Mouse (Mus musculus): ENCODE results near the gene Ggact.

DNA sequence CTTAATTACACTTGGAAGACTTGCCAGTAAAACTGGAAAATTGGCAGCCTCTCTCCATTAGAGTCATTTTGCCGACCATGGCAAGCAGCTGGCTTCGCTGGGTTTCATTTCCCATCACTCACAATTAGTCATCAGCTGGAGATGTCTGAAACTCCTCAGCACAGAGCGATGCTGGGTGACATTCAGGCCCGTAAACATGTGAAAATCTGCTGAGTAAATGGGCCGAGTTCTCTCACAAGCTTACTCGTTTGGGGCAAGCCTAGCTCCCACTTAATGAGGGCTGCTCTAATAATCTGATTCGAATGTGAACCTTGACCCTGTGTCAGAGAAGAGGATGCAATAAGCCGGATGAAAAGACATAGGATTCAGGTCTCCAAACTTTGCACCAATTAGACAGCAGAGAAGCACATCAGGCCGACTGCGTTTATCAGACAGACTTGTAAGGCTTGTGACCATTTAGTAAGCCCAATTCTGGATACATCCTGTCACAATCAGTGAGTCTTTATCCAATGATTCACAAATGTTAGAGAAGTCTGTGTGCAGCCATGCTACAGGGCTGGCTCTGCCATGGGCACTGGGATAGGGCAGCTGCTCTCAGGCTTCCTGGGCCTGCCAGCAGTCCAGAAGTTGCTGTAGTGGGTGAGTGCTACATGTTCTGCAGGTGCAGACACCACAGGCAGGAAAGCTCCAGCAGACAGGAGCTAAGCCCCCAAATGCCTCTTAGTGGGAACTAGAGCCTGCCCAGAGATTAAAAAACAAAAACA lies 29.6 kb downstream of the Ggact start:
- TF ChIP-seq CTCF (IDR thresholded peaks at IDR 0.05; ENCODE audit: insufficient read depth, low read depth, low read length) (no peak), POLR2A (IDR thresholded peaks at IDR 0.05; ENCODE audit: insufficient read depth, low read depth, low read length) (no peak)
